Mouse (Mus musculus): ENCODE results near the gene Wdr35. TPM values are rescaled to one million over a fixed set of nuclear protein-coding genes. Genes with fewer than 3 reads are reported as not detected.
"Not testable (repeated sequence)": the region's sequence is repeated elsewhere in the genome, so short reads cannot be mapped to it uniquely, and the experiment has no call there.

Gene Wdr35
- total RNA-seq (2015) (1.3 and 1.8 TPM in 2 replicates), total RNA-seq (2017) (0.79 and 3.8 TPM in 2 replicates)

- ATAC-seq (replicated peaks; ENCODE audit: poor library complexity), result peak; percentile 92
These were observed at the start of gene Wdr35 for GRCm38 (mm10) chr12:8973820-8974465. Gene Wdr35, plus strand, starts transcription at chr12:8973892.

DNA sequence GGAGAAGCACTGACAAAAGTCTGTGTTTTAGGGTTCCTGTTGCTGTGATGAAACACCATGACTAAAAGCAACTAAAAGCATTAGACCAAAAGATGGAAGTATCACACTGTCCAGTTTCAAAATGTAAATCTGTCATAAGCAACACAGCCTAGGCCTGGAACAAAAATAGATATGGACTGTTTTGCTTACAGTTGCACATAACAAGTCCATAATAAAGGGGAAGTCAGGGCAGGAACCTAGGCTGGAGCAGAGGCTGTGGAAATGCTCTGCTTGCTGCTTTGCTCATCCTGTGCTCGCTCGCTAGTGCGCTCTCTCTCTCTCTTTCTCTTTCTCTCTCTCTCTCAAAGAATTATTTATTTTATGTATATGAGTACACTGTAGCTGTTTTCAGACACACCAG is 46.0 kb upstream of the Wdr35 start:
- ATAC-seq (replicated peaks; ENCODE audit: poor library complexity), result peak; percentile 77

DNA sequence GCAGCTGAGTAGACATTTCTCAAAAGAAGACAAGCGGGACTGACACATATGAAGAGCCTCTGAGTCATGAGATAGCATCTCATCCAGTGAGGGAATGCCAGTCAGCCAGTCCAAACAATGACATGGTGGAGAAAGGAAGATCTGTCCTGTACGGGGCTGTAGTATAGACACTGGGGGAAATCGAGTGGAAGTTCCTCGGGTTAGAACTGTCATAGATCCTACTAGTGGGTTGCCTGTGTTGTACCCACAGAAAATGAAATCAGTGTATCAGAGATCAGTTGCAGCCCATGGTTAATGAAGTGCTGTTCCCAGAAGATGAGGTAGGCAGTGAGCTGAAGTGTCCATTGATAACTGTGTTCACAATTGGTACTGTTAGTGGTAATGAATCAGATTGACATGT is 44.9 kb upstream of the Wdr35 start:
- no peak for ATAC-seq (replicated peaks; ENCODE audit: poor library complexity)

GRCm38 (mm10) chr12:8931083-8931482 is 42.6 kb upstream of the Wdr35 start:
- peak; percentile 57 for ATAC-seq (replicated peaks; ENCODE audit: poor library complexity)

- no peak for ATAC-seq (replicated peaks; ENCODE audit: poor library complexity)
These were observed 38.3 kb upstream of the Wdr35 start for GRCm38 (mm10) chr12:8935349-8935748.

GRCm38 (mm10) chr12:8936210-8936609 is 37.5 kb upstream of the Wdr35 start:
- ATAC-seq (replicated peaks; ENCODE audit: poor library complexity), result not testable (repeated sequence)

- ATAC-seq (replicated peaks; ENCODE audit: poor library complexity), result no peak
These were observed 34.2 kb upstream of the Wdr35 start for GRCm38 (mm10) chr12:8939490-8939889.

GRCm38 (mm10) chr12:8940011-8941005 is 33.4 kb upstream of the Wdr35 start:
- no peak for ATAC-seq (replicated peaks; ENCODE audit: poor library complexity)

DNA sequence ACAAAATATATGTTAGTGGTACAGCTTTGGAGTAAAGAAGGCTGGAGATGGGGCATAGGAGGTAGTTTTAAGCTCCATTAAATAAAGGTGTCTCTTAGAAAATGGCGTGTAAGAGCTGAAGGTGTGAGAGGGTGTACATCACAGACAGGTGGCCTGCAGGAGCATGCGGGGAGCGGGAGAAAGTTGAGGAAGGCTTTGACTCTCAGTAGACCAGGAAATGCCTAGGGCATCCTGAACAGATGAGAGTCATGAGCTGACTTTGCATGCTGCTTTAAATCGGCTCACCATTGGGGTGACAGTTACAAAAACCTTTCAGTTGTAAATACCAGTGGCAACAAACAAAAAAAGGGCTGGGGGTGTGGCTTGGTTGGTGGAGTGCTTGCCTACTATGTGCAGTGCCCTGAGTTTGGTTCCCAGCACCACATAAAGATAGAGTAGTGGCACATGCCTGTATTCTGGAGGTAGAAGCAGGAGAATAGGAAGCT is 32.5 kb upstream of the Wdr35 start:
- ATAC-seq (replicated peaks; ENCODE audit: poor library complexity), result no peak

DNA sequence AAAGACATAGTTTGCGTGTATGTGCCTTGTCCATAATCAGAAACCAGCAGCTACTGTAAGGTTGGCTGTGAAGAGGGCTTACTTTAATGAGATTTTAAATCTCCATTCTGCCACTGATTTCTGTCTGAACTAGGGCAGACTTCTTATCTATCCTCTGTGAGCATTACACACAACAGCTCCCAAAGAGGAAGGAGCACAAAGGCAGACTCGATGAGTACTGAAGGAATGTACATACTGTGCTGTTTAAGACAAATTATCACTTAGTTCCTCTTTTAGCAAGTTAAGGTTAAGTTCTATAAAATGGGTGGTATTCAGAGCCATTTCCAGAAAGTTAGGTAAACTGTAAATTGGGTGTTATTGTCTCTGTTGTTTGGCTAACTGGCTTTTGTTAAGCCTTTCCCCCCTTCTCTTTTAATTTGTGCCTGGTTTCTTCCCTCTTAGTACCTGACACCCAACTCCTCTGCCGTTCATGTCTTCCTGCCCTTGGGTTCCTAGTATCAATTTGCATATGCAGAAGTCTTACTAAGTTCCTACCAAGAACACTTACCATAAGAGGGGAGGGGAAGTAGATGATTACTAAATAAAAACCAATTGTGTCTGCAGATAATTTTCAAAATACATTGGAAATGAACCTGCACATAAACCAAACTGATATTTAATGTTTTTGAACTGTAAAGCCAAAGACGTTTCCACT is 31.8 kb upstream of the Wdr35 start:
- ATAC-seq (replicated peaks; ENCODE audit: poor library complexity), result peak; percentile 71

DNA sequence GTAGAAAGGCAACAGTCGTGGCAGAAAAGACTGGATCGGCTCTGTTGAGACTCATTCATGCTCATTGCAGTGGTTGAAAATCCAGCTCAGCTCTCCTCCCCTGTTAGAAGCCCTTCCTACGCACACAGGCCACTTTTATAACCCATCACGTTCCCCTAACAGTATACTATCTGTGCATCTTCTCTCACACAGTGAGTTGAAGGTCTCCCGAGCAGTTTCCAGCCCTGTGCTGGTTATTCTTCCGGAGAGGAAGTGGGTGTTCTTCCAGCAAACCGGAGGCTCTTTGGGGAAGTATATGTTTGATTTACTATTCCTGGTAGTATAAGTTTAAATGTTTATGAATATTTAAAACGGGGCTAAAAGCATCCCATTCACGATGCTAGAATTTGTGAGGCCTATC is 26.5 kb upstream of the Wdr35 start:
- 0 out of 2 replicates have a peak, but pooled peaks have one; percentile 23 for ATAC-seq (replicated peaks; ENCODE audit: poor library complexity)

DNA sequence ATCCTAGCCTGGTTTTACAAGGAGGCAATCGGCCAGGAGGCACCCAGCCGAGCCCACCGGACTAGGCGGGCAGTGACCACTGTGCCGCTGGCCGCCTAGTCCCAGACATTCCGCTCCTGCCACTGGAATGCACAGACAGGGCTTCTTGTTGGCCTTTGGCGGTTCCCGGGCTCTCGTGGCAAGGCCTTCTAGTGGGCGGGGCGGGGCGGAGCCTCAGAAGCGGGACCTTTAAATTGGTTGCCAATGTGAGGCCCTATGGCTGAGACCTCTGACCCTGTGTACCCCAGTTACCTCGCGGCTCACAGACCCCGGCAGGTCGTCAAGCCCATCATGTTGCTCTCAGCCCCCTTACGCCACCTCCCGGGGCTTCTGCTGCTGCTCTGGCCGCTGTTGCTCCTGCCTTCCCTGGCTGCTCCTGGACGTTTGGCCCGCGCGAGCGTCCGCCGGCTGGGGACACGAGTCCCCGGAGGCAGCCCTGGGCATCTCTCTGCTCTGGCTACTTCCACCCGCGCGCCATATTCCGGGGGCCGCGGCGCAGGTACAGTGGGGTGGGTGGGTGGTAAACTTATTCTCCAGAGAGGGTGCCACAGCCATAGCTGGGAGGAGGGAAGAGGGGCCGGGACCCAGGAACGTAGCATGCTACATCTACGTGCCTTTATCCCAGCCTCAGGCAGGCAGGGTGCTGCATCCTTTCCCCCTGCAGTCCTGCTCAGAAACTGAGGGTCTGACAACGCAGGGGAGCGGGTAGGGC is 25.8 kb upstream of the Wdr35 start, which contains the start of gene Matn3:
Gene Matn3 (plus strand): TSS at position 216 of the 751 bp plus-strand sequence.
- ATAC-seq (replicated peaks; ENCODE audit: poor library complexity), result peak; percentile 87

- ATAC-seq (replicated peaks; ENCODE audit: poor library complexity), result no peak
These were observed 20.6 kb upstream of the Wdr35 start for GRCm38 (mm10) chr12:8953136-8953535.

- no peak for ATAC-seq (replicated peaks; ENCODE audit: poor library complexity)
These were observed 19.5 kb upstream of the Wdr35 start for GRCm38 (mm10) chr12:8954161-8954561.

- no peak for ATAC-seq (replicated peaks; ENCODE audit: poor library complexity)
These were observed 11.9 kb upstream of the Wdr35 start for GRCm38 (mm10) chr12:8961607-8962316.

GRCm38 (mm10) chr12:8969828-8970227 is 3.9 kb upstream of the Wdr35 start:
- peak; percentile 73 for ATAC-seq (replicated peaks; ENCODE audit: poor library complexity)

DNA sequence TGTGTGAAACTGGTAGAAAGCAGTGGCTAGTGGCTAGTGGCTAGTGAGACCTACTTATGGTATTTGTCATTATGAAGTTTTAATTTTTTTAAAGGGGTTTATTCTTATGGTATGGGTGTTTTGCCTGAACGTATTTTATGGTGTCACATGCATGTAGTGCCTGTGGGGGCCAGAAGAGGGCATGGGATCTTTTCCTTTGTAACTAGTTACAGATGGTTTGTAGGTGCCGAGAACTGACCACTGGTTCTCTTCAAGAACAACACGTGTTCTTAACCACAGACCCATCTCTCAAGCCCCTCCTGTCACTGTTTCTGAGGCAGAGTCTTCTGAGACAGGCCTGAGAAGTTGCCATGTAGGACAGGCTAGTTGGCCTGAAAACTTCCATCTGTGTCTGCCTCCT is 1.4 kb downstream of the Wdr35 start:
- ATAC-seq (replicated peaks; ENCODE audit: poor library complexity), result no peak

GRCm38 (mm10) chr12:8993231-8993630 is 19.5 kb downstream of the Wdr35 start:
- no peak for ATAC-seq (replicated peaks; ENCODE audit: poor library complexity)

GRCm38 (mm10) chr12:8998318-8998717 is 24.6 kb downstream of the Wdr35 start:
- ATAC-seq (replicated peaks; ENCODE audit: poor library complexity), result peak; percentile 58

All from megakaryocyte progenitor cell, adult 5-6 weeks (primary cell).